Mouse (Mus musculus): ENCODE measurements around the gene Smurf1. TPM values are rescaled to one million over a fixed set of nuclear protein-coding genes. Genes with fewer than 3 reads are reported as not detected.

The Smurf1 gene
- polyA plus RNA-seq, 1 experiment from 2014 or later, result 28.4 TPM

DNA sequence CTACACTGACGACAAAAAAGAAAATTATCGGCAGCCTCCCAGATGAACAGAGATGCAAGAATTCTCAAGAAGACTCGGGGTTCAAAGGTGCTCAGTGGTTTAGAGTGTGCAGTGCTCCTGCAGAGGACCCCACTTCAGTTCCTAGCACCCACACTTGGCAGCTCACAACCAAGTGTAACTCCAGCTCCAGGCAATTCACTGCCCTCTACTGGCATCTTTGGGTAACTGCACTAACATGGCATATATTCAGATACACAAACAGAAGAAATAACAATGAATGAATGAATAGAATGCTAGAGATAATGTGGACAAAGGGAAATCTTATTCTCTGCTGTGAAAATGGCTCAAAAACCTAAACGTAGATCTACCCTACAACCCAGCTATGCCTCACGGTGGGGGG lies 19.2 kb upstream of the Smurf1 start:
- H3K4me2 ChIP-seq, result no peak overlapping the region
- 0 out of 2 replicates have a peak, but pooled peaks cover 9% of the 10 kb centered on the region for H3K9me3 ChIP-seq
- H3K36me3 ChIP-seq, result no peaks in the 10 kb centered on the region
- WGBS, result 97% methylated on average over 5 of the region's 5 CpGs
- H3K4me1 ChIP-seq (replicated peaks), result no peaks in the 10 kb centered on the region
- ATAC-seq (ENCODE audit: low FRiP score), result no peak
- no peak overlapping the region for H3K27ac ChIP-seq
- H3K4me3 ChIP-seq, result no peak overlapping the region
- no peak overlapping the region for H3K9ac ChIP-seq
- H3K27me3 ChIP-seq, result no peaks in the 10 kb centered on the region

DNA sequence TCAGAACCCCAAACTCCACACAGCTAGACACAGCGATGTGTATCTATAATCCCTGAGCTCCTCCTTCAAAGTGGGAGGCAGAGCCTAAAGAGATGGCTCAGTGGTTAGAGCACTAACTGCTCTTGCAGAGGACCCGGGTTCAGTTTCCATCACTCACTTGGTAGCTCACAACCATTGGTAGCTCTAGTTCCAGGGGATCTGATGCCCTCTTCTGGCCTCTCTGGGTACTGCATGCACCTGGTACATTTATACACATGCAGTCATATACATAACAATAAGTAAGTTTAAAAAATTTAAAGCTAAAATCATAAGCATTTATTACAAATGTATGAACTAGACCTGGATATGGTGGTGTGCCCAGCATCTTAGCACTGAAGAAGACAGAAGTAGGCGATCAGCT lies 17.6 kb upstream of the Smurf1 start:
- 96% methylated on average over 3 of the region's 3 CpGs for WGBS
- no peak overlapping the region for H3K4me2 ChIP-seq
- H3K4me1 ChIP-seq (replicated peaks), result no peaks in the 10 kb centered on the region

GRCm38 (mm10) chr5:144979110-144979509 lies 13.5 kb upstream of the Smurf1 start:
- no peaks in the 10 kb centered on the region for H3K27me3 ChIP-seq
- ATAC-seq (ENCODE audit: low FRiP score), result no peak
- H3K9me3 ChIP-seq, result 0 out of 2 replicates have a peak, but pooled peaks cover 6% of the 10 kb centered on the region
- no peak overlapping the region for H3K27ac ChIP-seq
- no peaks in the 10 kb centered on the region for H3K36me3 ChIP-seq
- H3K9ac ChIP-seq, result no peak overlapping the region
- H3K4me3 ChIP-seq, result no peak overlapping the region
- H3K4me1 ChIP-seq (replicated peaks), result no peaks in the 10 kb centered on the region
- 86% methylated on average over 6 of the region's 6 CpGs for WGBS
- H3K4me2 ChIP-seq, result no peak overlapping the region

More for the DNA sequence above, 17.6 kb upstream of the Smurf1 start:
- Histone ChIP-seq H3K27ac (no peak overlapping the region), H3K9me3 (0 out of 2 replicates have a peak, but pooled peaks cover 9% of the 10 kb centered on the region), H3K27me3 (no peaks in the 10 kb centered on the region), H3K36me3 (no peaks in the 10 kb centered on the region), H3K4me3 (no peak overlapping the region), H3K9ac (no peak overlapping the region)
- no peak for ATAC-seq (ENCODE audit: low FRiP score)

DNA sequence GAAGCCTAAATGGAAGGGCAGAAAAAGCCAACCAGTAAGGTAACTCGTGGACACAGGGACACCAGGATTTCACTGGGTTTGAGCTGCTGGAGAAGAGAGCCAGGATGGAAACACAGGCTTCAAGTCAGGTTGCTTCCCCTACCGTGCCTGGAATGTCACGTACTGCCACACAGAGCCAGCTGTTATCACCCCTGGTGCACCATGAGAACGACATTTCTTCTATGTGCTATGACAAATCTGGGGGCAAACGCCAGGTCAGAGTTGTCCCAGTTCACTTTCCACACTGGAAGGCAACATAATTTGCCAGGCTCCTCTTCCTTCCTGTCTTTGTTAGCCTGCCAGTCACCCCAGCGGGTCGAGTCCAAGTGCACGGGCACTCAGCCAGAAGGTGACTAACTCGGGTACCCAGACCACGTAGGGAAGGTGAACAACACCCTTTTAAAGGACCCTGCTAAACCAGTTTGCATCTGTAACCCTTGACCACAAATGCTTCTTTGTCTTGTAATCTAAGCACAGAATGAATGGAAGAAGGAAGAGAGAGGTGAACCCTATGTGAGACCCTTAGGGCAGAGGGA lies 13.0 kb upstream of the Smurf1 start:
- no peaks in the 10 kb centered on the region for H3K27me3 ChIP-seq
- no peak overlapping the region for H3K9ac ChIP-seq
- no peak overlapping the region for H3K27ac ChIP-seq
- 0 out of 2 replicates have a peak, but pooled peaks cover 6% of the 10 kb centered on the region for H3K9me3 ChIP-seq
- 76% methylated on average over 10 of the region's 10 CpGs for WGBS
- ATAC-seq (ENCODE audit: low FRiP score), result no peak
- H3K4me3 ChIP-seq, result no peak overlapping the region
- H3K4me2 ChIP-seq, result no peak overlapping the region
- no peaks in the 10 kb centered on the region for H3K36me3 ChIP-seq
- no peaks in the 10 kb centered on the region for H3K4me1 ChIP-seq (replicated peaks)

DNA sequence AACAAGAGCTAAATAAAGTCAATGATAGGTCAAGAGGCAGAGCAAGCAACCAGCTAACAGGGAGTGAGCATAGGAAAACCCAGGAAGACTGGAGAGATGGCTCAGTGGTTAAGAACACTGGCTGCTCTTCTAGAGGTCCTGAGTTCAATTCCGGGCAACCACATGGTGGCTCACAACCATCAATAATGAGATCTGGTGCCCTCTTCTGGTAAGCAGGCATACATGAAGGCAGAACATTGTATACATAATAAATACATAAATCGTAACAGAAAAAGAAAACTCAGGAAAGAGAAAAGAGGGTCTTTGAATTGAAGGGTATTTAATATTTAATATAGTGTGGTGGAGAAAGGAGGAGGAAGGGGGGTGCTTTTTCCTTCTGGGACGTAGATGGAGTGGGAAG lies 5.6 kb upstream of the Smurf1 start:
- no peak for ATAC-seq (ENCODE audit: low FRiP score)

DNA sequence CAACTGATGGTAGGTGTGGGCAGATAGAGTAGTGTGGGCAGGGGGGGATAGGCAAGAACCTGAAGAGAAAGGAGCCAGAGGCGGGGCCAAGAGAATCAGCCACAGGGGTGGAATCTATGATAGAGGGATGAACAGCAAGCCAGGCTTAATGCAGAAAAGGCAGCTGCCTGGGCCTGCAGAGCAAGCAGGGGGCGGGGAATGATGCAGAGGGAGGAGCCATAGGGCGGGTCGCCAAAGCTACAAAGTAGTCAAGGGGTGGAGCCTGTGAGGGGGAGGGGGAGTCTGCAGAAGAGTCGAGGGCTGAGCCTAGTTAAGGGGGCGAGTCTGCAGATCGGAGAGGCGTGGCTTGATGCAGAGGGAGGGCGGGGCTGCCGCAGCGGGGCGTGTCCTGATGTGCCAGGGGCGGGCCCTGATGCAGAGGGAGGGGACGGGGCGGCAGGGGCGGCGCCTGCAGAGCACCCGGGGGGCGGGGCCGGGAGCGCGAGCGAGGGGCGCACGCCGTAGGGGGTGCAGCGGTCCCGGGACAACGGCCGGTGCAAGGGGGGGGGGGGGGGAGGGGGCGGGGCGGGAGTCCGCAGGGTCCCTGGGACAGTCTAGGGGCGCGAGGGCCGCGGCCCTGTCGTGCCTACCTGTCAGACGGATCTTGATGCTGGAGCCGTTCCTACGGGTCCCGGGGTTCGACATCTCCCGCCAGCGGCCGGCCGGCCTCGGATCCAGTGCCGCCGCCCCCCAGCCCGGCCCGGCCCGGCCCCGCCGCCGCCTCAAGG lies 592 bp downstream of the Smurf1 start:
- peaks cover 12% of the 10 kb centered on the region for H3K27me3 ChIP-seq
- H3K9me3 ChIP-seq, result no peaks in the 10 kb centered on the region
- H3K4me1 ChIP-seq (replicated peaks), result peaks cover 53% of the 10 kb centered on the region
- under 1% methylated on average over 29 of the region's 56 CpGs for WGBS
- peak overlapping the region; percentile 78 for H3K4me3 ChIP-seq
- H3K27ac ChIP-seq, result peak overlapping the region; percentile 91
- H3K36me3 ChIP-seq, result no peaks in the 10 kb centered on the region
- peak overlapping the region; percentile 97 for H3K9ac ChIP-seq
- peak; percentile 80 for ATAC-seq (ENCODE audit: low FRiP score)
- peak overlapping the region; percentile 58 for H3K4me2 ChIP-seq

More for the DNA sequence above, 5.6 kb upstream of the Smurf1 start:
- Histone ChIP-seq H3K36me3 (no peaks in the 10 kb centered on the region), H3K27me3 (peaks cover 12% of the 10 kb centered on the region), H3K27ac (no peak overlapping the region), H3K4me2 (no peak overlapping the region), H3K4me1 (replicated peaks) (peaks cover 6% of the 10 kb centered on the region), H3K9ac (no peak overlapping the region), H3K9me3 (no peaks in the 10 kb centered on the region), H3K4me3 (no peak overlapping the region)
- WGBS, result 81% methylated on average over 3 of the region's 3 CpGs

GRCm38 (mm10) chr5:144964465-144964864 lies 1.2 kb downstream of the Smurf1 start:
- peak overlapping the region; percentile 91; the same call in 1 of the 2 replicates for H3K27ac ChIP-seq
- peak; percentile 68 for ATAC-seq (ENCODE audit: low FRiP score)
- H3K9me3 ChIP-seq, result no peaks in the 10 kb centered on the region
- H3K4me3 ChIP-seq, result peak overlapping the region; percentile 78
- H3K9ac ChIP-seq, result 0 out of 2 replicates have a peak overlapping the region, but pooled peaks have one; percentile 97
- peaks cover 57% of the 10 kb centered on the region for H3K4me1 ChIP-seq (replicated peaks)
- no peaks in the 10 kb centered on the region for H3K36me3 ChIP-seq
- peaks cover 12% of the 10 kb centered on the region for H3K27me3 ChIP-seq
- WGBS, result 28% methylated on average over 8 of the region's 8 CpGs
- peak overlapping the region; percentile 58 for H3K4me2 ChIP-seq

DNA sequence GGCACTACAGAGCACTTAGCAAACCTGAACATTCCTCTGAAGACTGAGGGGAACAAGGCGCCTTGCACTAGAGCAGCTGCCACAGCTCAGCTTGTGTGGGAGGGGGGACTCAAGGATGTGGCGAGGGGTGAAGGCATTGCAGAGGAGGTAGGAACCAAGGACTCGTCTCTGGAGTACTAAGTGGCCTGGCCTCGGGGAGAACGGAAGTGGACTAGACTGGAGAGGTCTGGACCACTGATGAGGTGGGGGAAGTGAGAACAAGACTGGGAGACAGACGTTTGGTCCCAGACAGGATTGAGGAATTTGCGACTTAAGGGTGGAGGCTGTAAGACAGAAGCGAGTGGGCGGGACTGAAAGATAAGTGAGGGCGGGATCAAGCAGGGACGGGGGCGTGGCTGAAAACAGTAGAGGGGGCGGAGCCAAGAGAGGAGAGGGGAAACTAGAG lies 1.8 kb downstream of the Smurf1 start:
- Histone ChIP-seq H3K36me3 (no peaks in the 10 kb centered on the region), H3K4me2 (peak overlapping the region; percentile 58), H3K27ac (peak overlapping the region; percentile 67), H3K9ac (peak overlapping the region; percentile 55), H3K9me3 (no peaks in the 10 kb centered on the region), H3K27me3 (peaks cover 11% of the 10 kb centered on the region), H3K4me3 (peak overlapping the region; percentile 78), H3K4me1 (replicated peaks) (peaks cover 57% of the 10 kb centered on the region)
- peak; percentile 11; the same call in 1 of the 2 replicates for ATAC-seq (ENCODE audit: low FRiP score)
- 17% methylated on average over 13 of the region's 13 CpGs for WGBS

DNA sequence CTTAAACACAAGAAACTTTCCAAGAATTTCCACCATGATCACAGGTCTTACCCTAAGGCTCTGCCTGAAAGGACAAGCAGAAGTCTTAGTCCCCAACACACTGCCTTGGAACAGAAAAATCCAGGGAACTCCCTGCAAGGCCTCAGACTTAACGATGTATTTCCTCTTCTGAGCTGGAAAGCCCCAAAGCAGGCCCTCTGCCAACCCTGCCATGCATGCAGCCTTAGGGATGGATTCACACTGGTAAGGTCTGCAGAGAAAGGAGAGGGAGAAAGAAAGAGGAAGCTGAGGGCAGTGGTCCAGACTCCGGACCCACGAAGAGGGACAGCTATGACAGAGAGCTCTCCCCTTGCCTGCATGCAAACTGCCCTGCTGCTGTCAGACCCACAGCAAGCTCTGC lies 2.2 kb downstream of the Smurf1 start:
- peaks cover 10% of the 10 kb centered on the region for H3K27me3 ChIP-seq
- H3K4me1 ChIP-seq (replicated peaks), result peaks cover 59% of the 10 kb centered on the region
- H3K36me3 ChIP-seq, result no peaks in the 10 kb centered on the region
- peak overlapping the region; percentile 78 for H3K4me3 ChIP-seq
- ATAC-seq (ENCODE audit: low FRiP score), result no peak
- peak overlapping the region; percentile 67 for H3K27ac ChIP-seq
- WGBS, result 58% methylated on average over 3 of the region's 3 CpGs
- no peaks in the 10 kb centered on the region for H3K9me3 ChIP-seq
- peak overlapping the region; percentile 55; the same call in 1 of the 2 replicates for H3K9ac ChIP-seq
- peak overlapping the region; percentile 58 for H3K4me2 ChIP-seq

DNA sequence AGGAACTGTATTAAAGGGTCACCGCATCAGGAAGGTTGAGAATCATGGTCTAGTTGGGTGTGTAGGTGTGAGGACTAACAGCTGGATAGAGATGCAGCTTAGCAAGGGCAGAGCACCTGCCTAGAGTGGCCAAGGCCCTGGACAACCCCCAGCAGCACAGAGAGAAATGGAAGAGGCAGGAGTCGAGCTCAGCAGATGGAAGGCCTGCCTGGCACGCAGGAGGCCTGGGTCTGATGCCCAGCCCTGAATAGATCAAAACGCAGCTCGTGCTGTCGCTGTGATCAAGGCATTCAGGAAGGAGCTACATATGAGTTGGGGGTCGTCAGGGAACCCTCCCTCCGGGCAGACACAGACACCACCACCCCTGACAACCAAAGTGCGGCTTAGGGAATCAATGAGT lies 7.4 kb downstream of the Smurf1 start:
- WGBS, result 88% methylated on average over 9 of the region's 9 CpGs
- H3K4me2 ChIP-seq, result no peak overlapping the region
- ATAC-seq (ENCODE audit: low FRiP score), result no peak

GRCm38 (mm10) chr5:144954432-144954831 lies 11.2 kb downstream of the Smurf1 start:
- WGBS, result 94% methylated on average over 7 of the region's 7 CpGs

More for the DNA sequence above, 7.4 kb downstream of the Smurf1 start:
- Histone ChIP-seq H3K4me3 (no peak overlapping the region), H3K9me3 (no peaks in the 10 kb centered on the region), H3K27me3 (no peaks in the 10 kb centered on the region), H3K9ac (no peak overlapping the region), H3K4me1 (replicated peaks) (peaks cover 54% of the 10 kb centered on the region), H3K36me3 (no peaks in the 10 kb centered on the region), H3K27ac (no peak overlapping the region)

GRCm38 (mm10) chr5:144952592-144952991 lies 13.1 kb downstream of the Smurf1 start:
- Histone ChIP-seq H3K4me2 (no peak overlapping the region), H3K9me3 (no peaks in the 10 kb centered on the region), H3K36me3 (no peaks in the 10 kb centered on the region), H3K9ac (no peak overlapping the region), H3K27ac (no peak overlapping the region), H3K4me1 (replicated peaks) (peaks cover 52% of the 10 kb centered on the region), H3K4me3 (no peak overlapping the region), H3K27me3 (no peaks in the 10 kb centered on the region)
- no peak for ATAC-seq (ENCODE audit: low FRiP score)
- 64% methylated on average over 2 of the region's 2 CpGs for WGBS

More at GRCm38 (mm10) chr5:144954432-144954831, 11.2 kb downstream of the Smurf1 start:
- Histone ChIP-seq H3K4me1 (replicated peaks) (peaks cover 44% of the 10 kb centered on the region), H3K4me2 (no peak overlapping the region), H3K36me3 (no peaks in the 10 kb centered on the region), H3K9ac (no peak overlapping the region), H3K4me3 (no peak overlapping the region), H3K27ac (no peak overlapping the region), H3K9me3 (no peaks in the 10 kb centered on the region), H3K27me3 (no peaks in the 10 kb centered on the region)
- no peak for ATAC-seq (ENCODE audit: low FRiP score)
